Comparison of ENCODE assay signal across 25 mouse cellular contexts in the genomic region with DNA sequence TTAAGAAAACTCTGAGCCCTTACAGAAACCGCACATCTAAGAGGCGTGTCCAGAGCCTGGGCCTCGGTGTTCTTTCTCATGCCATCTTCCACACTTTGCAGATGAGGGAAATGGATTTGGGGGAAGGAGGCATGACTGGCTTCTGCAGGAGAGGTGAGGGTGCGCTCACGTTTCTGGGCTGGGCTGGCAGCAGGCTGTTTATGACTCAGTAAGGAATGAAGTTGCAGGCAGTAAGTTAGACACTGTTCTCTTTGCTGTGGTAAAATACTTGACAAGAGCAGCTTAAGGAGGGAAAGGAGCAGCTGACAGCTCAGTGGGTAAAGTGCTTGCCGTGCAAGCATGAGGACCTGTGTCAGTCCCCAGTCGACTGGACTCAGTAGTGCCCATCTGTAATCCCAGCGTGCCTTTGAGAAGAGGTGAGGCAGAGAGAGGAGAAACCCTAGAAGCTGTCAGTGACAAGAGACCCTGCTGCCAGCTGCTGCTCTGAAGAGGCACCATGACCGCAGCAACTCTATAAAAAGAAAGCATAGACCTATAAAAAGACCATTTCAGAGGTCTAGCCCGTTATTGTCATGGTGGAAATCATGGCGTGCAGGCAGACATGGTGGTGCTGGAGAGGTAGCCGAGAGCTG. TPM values are rescaled to one million over a fixed set of nuclear protein-coding genes. Genes with fewer than 3 reads are reported as not detected.
DNase-seq lines count a peak whose midpoint lies in the region; ATAC-seq and TF ChIP-seq lines count a peak whose summit lies in the region.
"Had no signal": no experiment of that assay in that cellular context is flagged by ENCODE, and none has a peak within 500 bp of the region (broad histone marks: within the 10 kb centered on the region; RNA-seq: fewer than 3 reads in every experiment).

No protein-coding gene starts in this region.

- H3K27me3 ChIP-seq in hindbrain, embryonic 11.5 days (ENCODE audit: control insufficient read depth, insufficient read depth, low read length), result no peaks in the 10 kb centered on the region
- no peaks in the 10 kb centered on the region for H3K27me3 ChIP-seq in hindbrain, embryonic 13.5 days
- H3K27me3 ChIP-seq in myocyte (ENCODE audit: control insufficient read depth, insufficient read depth, insufficient read length), result no peaks in the 10 kb centered on the region
- H3K27me3 ChIP-seq: forebrain, embryonic 15.5 days; heart, embryonic 15.5 days; kidney, embryonic 15.5 days; limb, embryonic 12.5 days; lung, embryonic 15.5 days; neural tube, embryonic 12.5 days; Patski had no signal

- DNase-seq in hindbrain, embryonic 11.5 days (ENCODE audit: low spot score), result no peak
- peak; percentile 58 for DNase-seq in 3T3-L1 (ENCODE audit: low read depth, low spot score)
- peak; percentile 20 for DNase-seq in brain, adult 2 months (ENCODE audit: low read depth, low spot score)
- no peak for DNase-seq in cerebellum, adult 9-11 months
- DNase-seq: adrenal gland, postnatal 10 days; cerebellum, adult 18-20 months; cerebellum, postnatal 14 days; kidney, adult 18-20 months; kidney, postnatal 25 days; right cerebral cortex, adult 18-20 months; right cerebral cortex, postnatal 4 days had no signal

- H3K79me2 ChIP-seq in myocyte (ENCODE audit: control insufficient read depth, insufficient read depth), result no peaks in the 10 kb centered on the region

- no peak for TF ChIP-seq POLR2A in myocyte (IDR thresholded peaks at IDR 0.05; ENCODE audit: insufficient read length, low read depth)

- H3K36me3 ChIP-seq in hindbrain, embryonic 11.5 days (ENCODE audit: control insufficient read depth, insufficient read depth, low read length), result no peaks in the 10 kb centered on the region
- no peaks in the 10 kb centered on the region for H3K36me3 ChIP-seq in hindbrain, embryonic 13.5 days
- no peaks in the 10 kb centered on the region for H3K36me3 ChIP-seq in myocyte (ENCODE audit: control insufficient read depth, insufficient read depth)
- H3K36me3 ChIP-seq: forebrain, embryonic 15.5 days; G1E; heart, embryonic 10.5 days; heart, embryonic 15.5 days; kidney, embryonic 15.5 days; limb, embryonic 12.5 days; lung, embryonic 15.5 days; neural tube, embryonic 12.5 days had no signal

- 84% methylated on average over 12 of the region's 12 CpGs for WGBS in hindbrain, embryonic 11.5 days
- WGBS in hindbrain, embryonic 13.5 days, result 83% methylated on average over 12 of the region's 12 CpGs

- no peak overlapping the region for H3ac ChIP-seq in myocyte (ENCODE audit: control insufficient read depth, insufficient read length)

- H3K9ac ChIP-seq in hindbrain, embryonic 11.5 days (ENCODE audit: low read depth, low read length), result 0 out of 2 replicates have a peak overlapping the region, but pooled peaks have one; percentile 19
- no peak overlapping the region for H3K9ac ChIP-seq in hindbrain, embryonic 13.5 days
- H3K9ac ChIP-seq: forebrain, embryonic 15.5 days; heart, embryonic 15.5 days; hindbrain, embryonic 14.5 days; kidney, embryonic 15.5 days; lung, embryonic 15.5 days; neural tube, embryonic 12.5 days had no signal

- H3K4me1 ChIP-seq in hindbrain, embryonic 11.5 days (replicated peaks; ENCODE audit: control insufficient read depth, insufficient read depth, low read length), result peaks cover 2% of the 10 kb centered on the region; the same call in 1 of the 2 replicates
- H3K4me1 ChIP-seq in hindbrain, embryonic 13.5 days (replicated peaks), result peaks cover 15% of the 10 kb centered on the region
- H3K4me1 ChIP-seq: forebrain, embryonic 15.5 days; lung, embryonic 15.5 days had no signal

- no peak overlapping the region for H3K4me3 ChIP-seq in hindbrain, embryonic 11.5 days (ENCODE audit: low read depth, low read length)
- H3K4me3 ChIP-seq in hindbrain, embryonic 13.5 days, result no peak overlapping the region
- H3K4me3 ChIP-seq in myocyte, result no peak overlapping the region
- H3K4me3 ChIP-seq: forebrain, embryonic 15.5 days; heart, embryonic 10.5 days; heart, embryonic 15.5 days; kidney, embryonic 15.5 days; limb, embryonic 12.5 days; lung, embryonic 15.5 days; neural tube, embryonic 12.5 days had no signal

- no peak overlapping the region for H3K27ac ChIP-seq in hindbrain, embryonic 11.5 days (ENCODE audit: low read depth, low read length)
- H3K27ac ChIP-seq in hindbrain, embryonic 13.5 days, result no peak overlapping the region
- H3K27ac ChIP-seq: forebrain, embryonic 15.5 days; heart, embryonic 15.5 days; hindbrain, embryonic 14.5 days; limb, embryonic 12.5 days; lung, embryonic 15.5 days; neural tube, embryonic 12.5 days had no signal

- no peak for ATAC-seq in hindbrain, embryonic 11.5 days (ENCODE audit: low FRiP score)
- ATAC-seq in hindbrain, embryonic 13.5 days (ENCODE audit: low FRiP score), result no peak
- ATAC-seq: forebrain, embryonic 15.5 days; inflammation-experienced regulatory T-cells, adult 6 months; Patski had no signal

- no peaks in the 10 kb centered on the region for H3K9me3 ChIP-seq in hindbrain, embryonic 11.5 days (ENCODE audit: control insufficient read depth, low read length)
- no peaks in the 10 kb centered on the region for H3K9me3 ChIP-seq in hindbrain, embryonic 13.5 days
- H3K9me3 ChIP-seq: forebrain, embryonic 15.5 days; heart, embryonic 10.5 days; heart, embryonic 15.5 days; kidney, embryonic 15.5 days; limb, embryonic 12.5 days; lung, embryonic 15.5 days; neural tube, embryonic 12.5 days had no signal

- no peak overlapping the region for H3K4me2 ChIP-seq in hindbrain, embryonic 11.5 days (replicated peaks; ENCODE audit: low read depth, low read length)
- no peak overlapping the region for H3K4me2 ChIP-seq in hindbrain, embryonic 13.5 days
- H3K4me2 ChIP-seq in myocyte (ENCODE audit: low read depth), result peak overlapping the region; percentile 12
- H3K4me2 ChIP-seq: forebrain, embryonic 15.5 days; heart, embryonic 15.5 days; hindbrain, embryonic 14.5 days; kidney, embryonic 15.5 days; limb, embryonic 12.5 days; liver, embryonic 11.5 days; lung, embryonic 15.5 days; neural tube, embryonic 12.5 days had no signal

TF ChIP-seq in myocyte, 11 proteins besides CTCF, POLR2A, EP300 and RAD21:
- TF ChIP-seq POLR2AphosphoS2 (IDR thresholded peaks at IDR 0.05; ENCODE audit: insufficient read length, low read depth), result no peak
- TF ChIP-seq MYOD1 (IDR thresholded peaks at IDR 0.05; ENCODE audit: control insufficient read depth in 1 of 3, insufficient read length in 2 of 3, low read depth in 2 of 3), result peak; percentile 4 to 40 (median 30)
- no peak for TF ChIP-seq MAX (IDR thresholded peaks at IDR 0.05; ENCODE audit: low read depth)
- TF ChIP-seq MYOG (IDR thresholded peaks at IDR 0.05; ENCODE audit: control insufficient read depth in 1 of 3, insufficient read depth in 1 of 3, insufficient read length in 2 of 3, low read depth in 2 of 3), result peak in 2 of 3 experiments; percentile 46 to 63

RNA-seq across cellular contexts. Expression of a gene that starts 35.9 kb away (rescaled TPM):
- 1.3 and 1.4 TPM in 2 replicates for polyA plus RNA-seq in hindbrain, embryonic 11.5 days (2014; fragmentation: Nextera tagmentation; extraction: Ambion mirVana)
- 4.3 and 4.9 TPM in 2 replicates for polyA plus RNA-seq in hindbrain, embryonic 13.5 days (2015; fragmentation: Nextera tagmentation; extraction: Ambion mirVana)
- polyA plus RNA-seq in myocyte (2012; fragmentation: generic; extraction: Trizol), result 8.2 TPM

Comparison
In these comparisons a context has a peak if more than half of its experiments do, and no peak if none do; other contexts are left out.
1. DNase-seq: peak in 3T3-L1 (single experiment) and brain, adult 2 months (single experiment); none in hindbrain, embryonic 11.5 days (single experiment) and cerebellum, adult 9-11 months (single experiment).